Mouse (Mus musculus) lung, adult 2 months (tissue): ENCODE results near the gene Tfcp2l1.

Source experiments
- CTCF ChIP-seq: fragments of 200-500 bp; IDR thresholded peaks from 2 replicates; pipeline ENCODE4 v1.5.1; 2011; ENCODE audit warnings: mild to moderate bottlenecking, low read length, control low read depth; ENCODE audit not compliant: insufficient read depth
- POLR2A ChIP-seq: fragments of 200-500 bp; IDR thresholded peaks from 2 replicates; pipeline ENCODE4 v1.6.1; 2011; ENCODE audit warnings: low read depth, mild to moderate bottlenecking, control low read depth, low read length, borderline replicate concordance; ENCODE audit errors: extremely low read depth

- TF ChIP-seq CTCF (no peak), POLR2A (no peak)
Observed at GRCm38 (mm10) chr1:118720474-118721095, 92.8 kb downstream of the Tfcp2l1 start.
